Mouse (Mus musculus) cerebellum, adult 11 months (tissue): Measurements from ENCODE around the gene Olfr618.
"Not testable (repeated sequence)": the region's sequence is repeated elsewhere in the genome, so short reads cannot be mapped to it uniquely, and the experiment has no call there.

ENCODE experiments used
- DNase-seq: peaks from one replicate; pipeline ENCODE4 v3.0.0; 2022

Gene Olfr618

GRCm38 (mm10) chr7:103589803-103590202, at the start of gene Olfr618:
TSS of gene Olfr618 (plus strand) at chr7:103590103.
- no peak for DNase-seq

DNA sequence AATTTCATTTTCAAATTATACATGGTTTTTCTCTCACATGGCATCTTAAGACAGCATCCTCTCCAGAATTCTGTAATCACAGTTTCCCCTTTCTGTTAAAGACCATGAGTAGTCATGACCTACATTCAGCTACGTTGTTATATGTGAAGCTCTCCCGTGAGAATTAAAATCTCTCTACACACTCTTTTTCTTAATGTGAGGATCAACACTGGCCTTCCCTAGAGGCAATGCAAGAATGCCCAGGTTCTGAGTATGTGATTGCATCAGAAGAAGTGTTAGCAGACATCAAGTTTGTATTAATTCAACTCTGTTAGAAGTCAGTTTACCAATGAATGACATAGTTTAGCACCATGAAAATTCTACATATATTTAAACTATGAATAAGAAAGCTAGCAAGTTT, 47.3 kb upstream of the Olfr618 start, which contains the start of gene Olfr612:
TSS of gene Olfr612 (minus strand) at position 101 of the 400 bp plus-strand sequence.
- DNase-seq = not testable (repeated sequence)

- no peak for DNase-seq
Observed at GRCm38 (mm10) chr7:103547774-103548173, 42.1 kb upstream of the Olfr618 start, which contains the start of gene Olfr613. TSS of gene Olfr613 (plus strand) at chr7:103548074.

- DNase-seq = no peak
Observed at GRCm38 (mm10) chr7:103555779-103556178, 34.1 kb upstream of the Olfr618 start, which contains the start of gene Olfr615. TSS of gene Olfr615 (plus strand) at chr7:103556079.

GRCm38 (mm10) chr7:103569043-103569442, 20.9 kb upstream of the Olfr618 start, which contains the start of gene Olfr616:
TSS of gene Olfr616 (minus strand) at chr7:103569143.
- DNase-seq = no peak

- DNase-seq = no peak
Observed at GRCm38 (mm10) chr7:103572761-103573160, 17.1 kb upstream of the Olfr618 start, which contains the start of gene Olfr617. TSS of gene Olfr617 (plus strand) at chr7:103573061.

- DNase-seq = no peak
Observed at GRCm38 (mm10) chr7:103600275-103600674, 10.4 kb downstream of the Olfr618 start, which contains the start of gene Olfr619. TSS of gene Olfr619 (plus strand) at chr7:103600575.

DNA sequence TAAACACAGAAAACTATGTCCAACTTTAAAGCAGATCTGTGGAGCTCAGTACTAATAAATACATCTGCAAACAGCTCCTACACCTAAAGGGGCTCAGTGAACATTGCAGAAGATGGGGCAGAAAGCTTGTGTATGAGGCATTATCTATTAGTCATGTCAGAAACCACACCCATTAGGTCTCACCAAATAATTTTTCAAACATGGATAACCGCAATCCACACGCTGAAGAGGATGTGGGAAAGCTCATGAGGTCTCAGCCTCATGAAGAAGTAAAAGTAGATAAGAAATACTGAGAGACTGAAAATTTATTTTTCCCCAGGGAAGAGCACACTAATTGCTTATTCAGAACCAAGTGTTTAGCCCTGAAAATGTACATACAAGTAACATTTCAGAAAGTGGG, 17.5 kb downstream of the Olfr618 start:
- no peak for DNase-seq

GRCm38 (mm10) chr7:103612434-103612833, 22.5 kb downstream of the Olfr618 start, which contains the start of gene Olfr620:
TSS of gene Olfr620 (minus strand) at chr7:103612534.
- DNase-seq = no peak

DNA sequence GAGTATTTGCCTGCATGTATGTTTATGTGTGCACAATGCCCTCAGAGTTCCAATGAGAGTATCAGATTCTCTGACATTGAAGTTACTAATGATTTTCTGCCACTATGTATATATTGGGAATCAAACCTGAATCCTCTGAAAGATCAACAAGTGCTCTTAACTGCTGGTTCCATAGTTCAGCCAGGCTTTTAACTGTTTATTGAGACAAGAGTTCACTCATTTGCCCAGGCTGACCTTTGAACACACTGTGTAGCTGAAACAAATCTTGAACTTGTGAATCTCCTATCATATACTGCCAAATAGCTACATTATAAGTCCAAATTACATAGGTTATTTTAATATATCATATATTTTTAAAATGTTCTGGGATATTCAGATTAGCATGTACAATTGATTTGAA, 46.9 kb downstream of the Olfr618 start:
- no peak for DNase-seq

DNA sequence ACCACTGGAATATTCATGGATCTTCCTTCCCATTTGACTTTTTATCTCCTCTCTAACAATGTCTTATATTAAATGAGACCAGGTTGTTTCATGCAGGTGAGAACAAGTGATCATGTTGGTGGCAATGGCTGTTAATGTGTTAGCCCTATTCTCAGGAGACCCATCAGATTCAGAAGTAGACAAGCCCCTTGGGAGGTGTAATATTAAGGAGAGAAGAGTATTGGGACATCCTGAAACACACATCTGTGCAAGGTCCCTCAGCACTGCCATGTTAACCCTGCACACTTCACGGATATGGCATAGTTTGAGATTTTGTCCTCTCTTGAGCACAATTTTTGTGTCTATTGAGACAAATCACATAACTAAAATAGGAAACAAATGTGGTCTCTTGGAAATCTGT, 52.7 kb downstream of the Olfr618 start, which contains the start of gene Olfr622:
TSS of gene Olfr622 (minus strand) at position 101 of the 400 bp plus-strand sequence.
- DNase-seq = no peak

GRCm38 (mm10) chr7:103644070-103644469, 54.2 kb downstream of the Olfr618 start:
- DNase-seq = no peak
